Comparison of ENCODE assay signal across 15 mouse cellular contexts in the genomic region with DNA sequence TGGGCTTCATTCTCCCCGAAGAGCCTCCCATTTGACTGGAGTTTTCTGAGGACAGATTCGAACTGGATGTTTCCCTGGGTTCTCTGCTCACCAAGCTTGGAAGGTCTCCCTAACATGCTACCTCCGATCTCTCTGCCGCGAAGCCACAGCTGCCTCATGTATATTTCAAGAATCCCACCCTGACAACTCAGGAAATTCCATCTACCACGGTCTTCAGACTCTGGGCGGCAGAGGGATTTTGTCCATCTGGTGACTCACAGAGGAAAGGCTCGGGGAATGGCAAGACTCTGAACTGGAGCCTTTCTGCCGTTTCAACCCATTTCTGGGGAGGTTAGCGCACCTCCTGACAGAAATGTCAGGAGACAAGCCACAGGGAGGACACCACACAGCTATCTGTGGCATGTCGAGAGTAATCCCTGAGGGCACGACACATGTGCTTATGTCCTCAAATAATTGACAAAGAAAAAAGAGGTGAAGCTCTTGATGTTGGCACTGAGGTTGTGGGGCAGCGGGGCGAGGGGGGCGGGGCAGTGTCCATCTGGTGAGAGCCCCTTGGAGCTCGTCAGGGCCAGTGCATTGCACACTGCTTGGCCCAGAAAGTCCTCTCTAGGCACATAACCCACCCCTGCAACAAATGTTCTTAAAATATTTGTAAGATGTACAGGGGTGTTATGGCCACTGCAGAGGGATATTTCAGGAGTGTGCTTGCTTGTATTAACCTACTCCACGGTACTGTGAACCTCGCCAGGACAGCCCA. TPM values are rescaled to one million over a fixed set of nuclear protein-coding genes. Genes with fewer than 3 reads are reported as not detected.
A peak's percentile ranks its signal among the peaks of the same experiment; 100 is the strongest.
DNase-seq lines count a peak whose midpoint lies in the region; ATAC-seq and TF ChIP-seq lines count a peak whose summit lies in the region.
"Had no signal": no experiment of that assay in that cellular context is flagged by ENCODE, and none has a peak within 500 bp of the region (broad histone marks: within the 10 kb centered on the region; RNA-seq: fewer than 3 reads in every experiment).

No protein-coding gene starts in this region.

- ATAC-seq in heart, embryonic 11.5 days (replicated peaks; ENCODE audit: insufficient number of reproducible peaks, low FRiP score, low TSS enrichment) = no peak
- ATAC-seq in kidney, postnatal 0 days (replicated peaks; ENCODE audit: low FRiP score, low read depth) = no peak
- ATAC-seq in intestine, embryonic 15.5 days = 0 out of 2 replicates have a peak, but pooled peaks have one; percentile 53
- ATAC-seq in stomach, embryonic 14.5 days (ENCODE audit: insufficient number of reproducible peaks, insufficient read depth, low FRiP score, low read depth) = peak; percentile 15; the same call in 1 of the 2 replicates

- H3K4me3 ChIP-seq in heart, embryonic 11.5 days (ENCODE audit: low read depth, low read length) = no peak overlapping the region
- H3K4me3 ChIP-seq in kidney, postnatal 0 days (replicated peaks; ENCODE audit: low read depth, low read length) = no peak overlapping the region
- H3K4me3 ChIP-seq in intestine, embryonic 15.5 days (replicated peaks) = no peak overlapping the region
- no peak overlapping the region for H3K4me3 ChIP-seq in stomach, embryonic 14.5 days (ENCODE audit: low read depth, low read length)
- H3K4me3 ChIP-seq: erythroblast, embryonic 14.5 days; liver, embryonic 15.5 days; midbrain, embryonic 10.5 days had no signal

- H3K27me3 ChIP-seq in heart, embryonic 11.5 days (ENCODE audit: control insufficient read depth, insufficient read depth, low read length) = no peaks in the 10 kb centered on the region
- H3K27me3 ChIP-seq in kidney, postnatal 0 days (ENCODE audit: insufficient read depth, low read length) = no peaks in the 10 kb centered on the region
- H3K27me3 ChIP-seq in intestine, embryonic 15.5 days (replicated peaks) = no peaks in the 10 kb centered on the region
- H3K27me3 ChIP-seq in stomach, embryonic 14.5 days (ENCODE audit: control insufficient read depth, insufficient read depth, low read length) = no peaks in the 10 kb centered on the region

- 41% methylated on average over 18 of the region's 18 CpGs for WGBS in heart, embryonic 11.5 days (ENCODE audit: insufficient replicate concordance)
- 56% methylated on average over 18 of the region's 18 CpGs for WGBS in kidney, postnatal 0 days
- WGBS in intestine, embryonic 15.5 days = 54% methylated on average over 18 of the region's 18 CpGs
- WGBS in stomach, embryonic 14.5 days = 52% methylated on average over 18 of the region's 18 CpGs

- H3K4me2 ChIP-seq in heart, embryonic 11.5 days = peak overlapping the region; percentile 27; the same call in 1 of the 2 replicates
- no peak overlapping the region for H3K4me2 ChIP-seq in kidney, postnatal 0 days (ENCODE audit: low read length)
- no peak overlapping the region for H3K4me2 ChIP-seq in intestine, embryonic 15.5 days (replicated peaks)
- H3K4me2 ChIP-seq in stomach, embryonic 14.5 days (replicated peaks; ENCODE audit: low read depth, low read length) = 0 out of 2 replicates have a peak overlapping the region, but pooled peaks have one; percentile 15
- H3K4me2 ChIP-seq: liver, embryonic 15.5 days had no signal

- no peak for TF ChIP-seq CTCF in kidney, postnatal 0 days (IDR thresholded peaks at IDR 0.05; ENCODE audit: low read depth)

- peak overlapping the region; percentile 94 for H3K27ac ChIP-seq in heart, embryonic 11.5 days (ENCODE audit: low read depth, low read length)
- peak overlapping the region; percentile 60; the same call in 1 of the 2 replicates for H3K27ac ChIP-seq in kidney, postnatal 0 days
- peak overlapping the region; percentile 64 for H3K27ac ChIP-seq in intestine, embryonic 15.5 days
- peak overlapping the region; percentile 90 for H3K27ac ChIP-seq in stomach, embryonic 14.5 days (ENCODE audit: low read length)

- H3K36me3 ChIP-seq in heart, embryonic 11.5 days (ENCODE audit: control insufficient read depth, insufficient read depth, low read length) = peaks cover 2% of the 10 kb centered on the region; the same call in 1 of the 2 replicates
- no peaks in the 10 kb centered on the region for H3K36me3 ChIP-seq in kidney, postnatal 0 days (ENCODE audit: insufficient read depth, low read length)
- no peaks in the 10 kb centered on the region for H3K36me3 ChIP-seq in intestine, embryonic 15.5 days
- H3K36me3 ChIP-seq in stomach, embryonic 14.5 days (ENCODE audit: control insufficient read depth, insufficient read depth, low read length) = no peaks in the 10 kb centered on the region
- H3K36me3 ChIP-seq: liver, embryonic 15.5 days; midbrain, embryonic 10.5 days had no signal

- H3K9me3 ChIP-seq in heart, embryonic 11.5 days (replicated peaks; ENCODE audit: control insufficient read depth, low read length) = no peaks in the 10 kb centered on the region
- H3K9me3 ChIP-seq in kidney, postnatal 0 days (replicated peaks; ENCODE audit: low read length) = no peaks in the 10 kb centered on the region
- H3K9me3 ChIP-seq in intestine, embryonic 15.5 days = no peaks in the 10 kb centered on the region
- no peaks in the 10 kb centered on the region for H3K9me3 ChIP-seq in stomach, embryonic 14.5 days (ENCODE audit: control insufficient read depth, low read depth, low read length)
- H3K9me3 ChIP-seq: G1E; liver, embryonic 15.5 days; midbrain, embryonic 10.5 days had no signal

- peaks cover 59% of the 10 kb centered on the region for H3K4me1 ChIP-seq in heart, embryonic 11.5 days (ENCODE audit: control insufficient read depth, insufficient read depth, low read length)
- no peaks in the 10 kb centered on the region; the same call in 1 of the 2 replicates for H3K4me1 ChIP-seq in kidney, postnatal 0 days (replicated peaks; ENCODE audit: insufficient read depth, low read length)
- H3K4me1 ChIP-seq in intestine, embryonic 15.5 days (replicated peaks) = peaks cover 10% of the 10 kb centered on the region; the same call in 1 of the 2 replicates
- peaks cover 17% of the 10 kb centered on the region for H3K4me1 ChIP-seq in stomach, embryonic 14.5 days (ENCODE audit: control insufficient read depth, insufficient read depth, low read length)

- no peak for DNase-seq in heart, adult 9 months (ENCODE audit: low spot score in 2 of 2)
- DNase-seq in kidney, postnatal 0 days (ENCODE audit: low spot score) = peak; percentile 83
- no peak for DNase-seq in kidney, adult 11 months
- no peak for DNase-seq in right cerebral cortex, postnatal 10 days (ENCODE audit: low spot score in 2 of 2)
- DNase-seq in retina, embryonic 14.5 days (ENCODE audit: low spot score) = no peak
- DNase-seq: cerebellum, adult 11-12 months; layer of hippocampus, postnatal 36 days; thymus, adult 18-20 months had no signal

- peak overlapping the region; percentile 56 for H3K9ac ChIP-seq in heart, embryonic 11.5 days (ENCODE audit: low read depth, low read length)
- no peak overlapping the region for H3K9ac ChIP-seq in kidney, postnatal 0 days (ENCODE audit: low read depth, low read length)
- no peak overlapping the region for H3K9ac ChIP-seq in intestine, embryonic 15.5 days
- no peak overlapping the region for H3K9ac ChIP-seq in stomach, embryonic 14.5 days (replicated peaks; ENCODE audit: low read depth, low read length)
- H3K9ac ChIP-seq: liver, embryonic 15.5 days had no signal

RNA-seq across cellular contexts. Expression of gene Jph2, which starts 32.8 kb away (rescaled TPM):
- 19.5 and 22.7 TPM in 2 replicates for polyA plus RNA-seq in heart, embryonic 11.5 days (2014; fragmentation: Nextera tagmentation; extraction: Ambion mirVana)
- 3.4 and 3.5 TPM in 2 replicates for polyA plus RNA-seq in kidney, postnatal 0 days (2015; fragmentation: Nextera tagmentation; extraction: Ambion mirVana)
- 8.5 and 9.8 TPM in 2 replicates for polyA plus RNA-seq in intestine, embryonic 15.5 days (2015; fragmentation: Nextera tagmentation; extraction: Ambion mirVana)
- polyA plus RNA-seq in stomach, embryonic 14.5 days (2014; fragmentation: Nextera tagmentation; extraction: Ambion mirVana) = 6.5 and 6.7 TPM in 2 replicates
- polyA plus RNA-seq: erythroblast, embryonic 14.5 days; G1E had no signal

RNA-seq across cellular contexts. Expression of gene Oser1, which starts 59.5 kb away (rescaled TPM):
- polyA plus RNA-seq in heart, embryonic 11.5 days (2014; fragmentation: Nextera tagmentation; extraction: Ambion mirVana) = 60.8 and 64.1 TPM in 2 replicates
- 74.9 and 78.2 TPM in 2 replicates for polyA plus RNA-seq in kidney, postnatal 0 days (2015; fragmentation: Nextera tagmentation; extraction: Ambion mirVana)
- polyA plus RNA-seq in intestine, embryonic 15.5 days (2015; fragmentation: Nextera tagmentation; extraction: Ambion mirVana) = 83.2 and 87.4 TPM in 2 replicates
- 84.9 and 89.2 TPM in 2 replicates for polyA plus RNA-seq in stomach, embryonic 14.5 days (2014; fragmentation: Nextera tagmentation; extraction: Ambion mirVana)

Comparison
In these comparisons a context has a peak if more than half of its experiments do, and no peak if none do; other contexts are left out.
1. ATAC-seq: peak in intestine, embryonic 15.5 days (single experiment) and stomach, embryonic 14.5 days (single experiment); none in heart, embryonic 11.5 days (single experiment) and kidney, postnatal 0 days (single experiment).
2. H3K4me2 ChIP-seq: peak in heart, embryonic 11.5 days (single experiment) and stomach, embryonic 14.5 days (single experiment); none in kidney, postnatal 0 days (single experiment) and intestine, embryonic 15.5 days (single experiment).
3. Peak in every context shown above with its lines, with median percentiles within 50 percentile points of each other: H3K27ac ChIP-seq.